Mouse (Mus musculus) brain, embryonic 18.5 days (tissue): Measurements from ENCODE around the gene Pwp2.
"Not testable (repeated sequence)": the region's sequence is repeated elsewhere in the genome, so short reads cannot be mapped to it uniquely, and the experiment has no call there.

Source experiments
- DNase-seq: peaks from one replicate; pipeline ENCODE4 v3.0.0-alpha.2; 2012; ENCODE audit warnings: low read depth, low spot score

The Pwp2 gene

GRCm38 (mm10) chr10:78184531-78185380 lies at the start of gene Pwp2:
TSS of gene Pwp2 (minus strand) at chr10:78185149.
- peak; percentile 84 for DNase-seq

GRCm38 (mm10) chr10:78233756-78234155 lies 48.8 kb upstream of the Pwp2 start:
- no peak for DNase-seq

GRCm38 (mm10) chr10:78233161-78233560 lies 48.2 kb upstream of the Pwp2 start:
- no peak for DNase-seq

- no peak for DNase-seq
These were observed 47.5 kb upstream of the Pwp2 start for GRCm38 (mm10) chr10:78232301-78232980.

- no peak for DNase-seq
These were observed 43.6 kb upstream of the Pwp2 start for GRCm38 (mm10) chr10:78228560-78228928.

GRCm38 (mm10) chr10:78227875-78228559 lies 43.1 kb upstream of the Pwp2 start:
- DNase-seq = no peak

- no peak for DNase-seq
These were observed 39.2 kb upstream of the Pwp2 start for GRCm38 (mm10) chr10:78224136-78224535.

- no peak for DNase-seq
These were observed 38.0 kb upstream of the Pwp2 start for GRCm38 (mm10) chr10:78222908-78223307.

GRCm38 (mm10) chr10:78221315-78221714 lies 36.4 kb upstream of the Pwp2 start:
- no peak for DNase-seq

- DNase-seq = no peak
These were observed 34.6 kb upstream of the Pwp2 start for GRCm38 (mm10) chr10:78219528-78219927.

GRCm38 (mm10) chr10:78218576-78218975 lies 33.6 kb upstream of the Pwp2 start:
- no peak for DNase-seq

GRCm38 (mm10) chr10:78216376-78217083 lies 31.6 kb upstream of the Pwp2 start:
- no peak for DNase-seq

- no peak for DNase-seq
These were observed 29.4 kb upstream of the Pwp2 start for GRCm38 (mm10) chr10:78214371-78214770.

- no peak for DNase-seq
These were observed 26.4 kb upstream of the Pwp2 start for GRCm38 (mm10) chr10:78211311-78211710.

- DNase-seq = no peak
These were observed 16.2 kb upstream of the Pwp2 start for GRCm38 (mm10) chr10:78201182-78201581.

GRCm38 (mm10) chr10:78192933-78193332 lies 8.0 kb upstream of the Pwp2 start:
- DNase-seq = no peak

GRCm38 (mm10) chr10:78186076-78186475 lies 1.1 kb upstream of the Pwp2 start:
- not testable (repeated sequence) for DNase-seq

- DNase-seq = no peak
These were observed 404 bp upstream of the Pwp2 start for GRCm38 (mm10) chr10:78185381-78185725.

- DNase-seq = no peak
These were observed 1.4 kb downstream of the Pwp2 start for GRCm38 (mm10) chr10:78183577-78183976.

- no peak for DNase-seq
These were observed 2.6 kb downstream of the Pwp2 start for GRCm38 (mm10) chr10:78182321-78182720.

- DNase-seq = no peak
These were observed 10.5 kb downstream of the Pwp2 start for GRCm38 (mm10) chr10:78174474-78174873.

GRCm38 (mm10) chr10:78171581-78171980 lies 13.4 kb downstream of the Pwp2 start:
- DNase-seq = no peak
